Mouse (Mus musculus): Measurements from ENCODE around the gene Oaz1.

Oaz1 gene

DNA sequence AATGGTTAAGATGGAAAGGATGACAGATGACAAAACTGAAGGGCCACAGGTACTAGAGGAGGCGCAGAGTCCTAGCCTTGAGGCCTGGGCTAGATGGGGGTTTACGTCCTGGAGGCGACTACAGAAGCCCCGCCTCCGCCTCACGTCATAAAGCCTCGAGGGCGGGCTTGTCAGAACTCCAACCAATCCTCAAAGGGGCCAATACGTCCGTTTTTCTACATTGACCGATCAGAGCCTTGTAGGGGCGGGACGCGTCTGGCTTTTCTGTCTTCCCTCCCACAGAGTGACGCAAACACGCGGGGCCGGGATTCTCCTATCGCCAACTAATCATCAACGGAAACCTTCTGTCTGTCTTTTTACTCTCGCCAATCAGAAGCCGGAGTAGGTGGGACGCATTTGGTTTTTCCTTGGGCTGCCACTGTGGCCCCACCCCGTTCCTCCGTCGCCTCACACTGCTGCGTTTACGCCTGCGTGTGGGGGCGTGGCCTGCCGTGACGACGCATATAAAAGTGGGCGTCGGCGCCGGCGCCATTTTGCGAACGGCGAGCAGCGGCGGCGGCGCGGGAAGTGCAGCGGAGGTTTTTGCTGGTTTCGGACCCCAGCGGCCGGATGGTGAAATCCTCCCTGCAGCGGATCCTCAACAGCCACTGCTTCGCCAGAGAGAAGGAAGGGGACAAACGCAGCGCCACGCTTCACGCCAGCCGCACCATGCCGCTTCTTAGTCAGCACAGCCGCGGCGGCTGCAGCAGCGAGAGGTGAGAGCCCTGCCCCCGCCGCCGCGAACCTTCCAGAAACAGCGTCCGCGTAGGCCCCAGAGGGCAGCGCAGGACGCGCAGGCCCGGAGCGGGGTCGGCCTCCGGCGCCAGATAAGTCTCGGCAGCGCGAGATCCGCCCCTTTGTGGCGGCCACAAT is at the start of gene Oaz1:
Gene Oaz1, plus strand, starts transcription at position 506 of the 912 bp plus-strand sequence.
- peak; percentile 99 for DNase-seq (ENCODE audit: low read depth)

DNA sequence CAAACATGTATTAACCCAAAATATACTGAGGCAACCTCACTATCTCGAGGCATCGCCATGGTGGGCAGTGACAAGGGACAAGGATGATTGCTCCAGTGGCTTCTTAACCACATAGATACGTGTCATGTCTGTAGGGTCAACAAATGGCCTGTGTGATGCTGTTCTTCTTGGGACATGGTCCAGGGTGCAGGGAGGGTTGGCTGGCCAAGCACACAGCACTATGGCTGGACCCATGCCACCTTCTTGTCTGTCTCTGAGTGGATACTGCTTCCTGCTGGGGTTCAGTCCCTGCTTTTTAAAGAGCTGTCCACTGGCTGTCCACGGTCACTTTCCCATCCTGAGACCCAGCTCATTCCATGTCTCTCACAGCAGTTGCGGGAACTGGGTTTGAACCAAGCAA is 49.3 kb upstream of the Oaz1 start:
- DNase-seq (ENCODE audit: low read depth): no peak

DNA sequence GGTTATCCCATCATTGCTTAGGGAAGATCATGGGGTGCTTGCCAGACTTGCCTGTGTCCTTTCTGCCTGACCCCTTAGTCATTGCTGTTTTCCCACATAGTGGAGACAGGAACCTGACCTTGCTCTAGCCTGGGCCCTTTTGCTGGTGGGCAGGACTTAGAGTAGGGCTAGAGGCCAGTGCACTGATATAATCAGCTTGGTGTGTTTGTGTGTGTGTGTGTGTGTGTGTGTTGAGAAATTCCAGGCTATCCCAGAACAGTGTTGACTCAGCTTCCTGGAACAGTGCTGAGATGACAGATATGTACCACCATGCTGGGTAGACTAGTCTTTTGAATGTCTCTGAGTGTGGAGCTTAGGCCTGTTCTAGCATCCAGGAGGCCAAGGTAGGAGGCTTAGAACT is 46.9 kb upstream of the Oaz1 start:
- no peak for DNase-seq (ENCODE audit: low read depth)

DNA sequence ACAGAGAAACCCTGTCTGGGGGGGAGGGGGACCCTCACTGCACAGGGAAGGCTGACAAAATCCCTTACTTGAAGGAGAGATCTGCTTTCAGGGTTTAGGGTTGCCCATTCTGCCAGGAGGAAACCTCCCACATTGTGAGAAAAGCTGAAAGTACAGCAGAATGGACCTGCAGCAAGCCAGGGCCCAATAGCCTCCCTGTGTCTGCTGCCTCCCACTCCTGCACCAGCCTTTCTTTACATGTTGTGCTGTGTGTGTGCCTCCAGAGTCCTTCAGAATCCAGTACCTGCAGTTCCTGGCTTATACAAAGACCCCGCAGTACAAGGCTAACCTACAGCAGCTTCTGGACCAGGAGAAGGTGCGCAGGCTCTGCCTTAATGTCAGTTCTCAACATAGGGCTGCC is 42.2 kb upstream of the Oaz1 start:
- no peak for DNase-seq (ENCODE audit: low read depth)

DNA sequence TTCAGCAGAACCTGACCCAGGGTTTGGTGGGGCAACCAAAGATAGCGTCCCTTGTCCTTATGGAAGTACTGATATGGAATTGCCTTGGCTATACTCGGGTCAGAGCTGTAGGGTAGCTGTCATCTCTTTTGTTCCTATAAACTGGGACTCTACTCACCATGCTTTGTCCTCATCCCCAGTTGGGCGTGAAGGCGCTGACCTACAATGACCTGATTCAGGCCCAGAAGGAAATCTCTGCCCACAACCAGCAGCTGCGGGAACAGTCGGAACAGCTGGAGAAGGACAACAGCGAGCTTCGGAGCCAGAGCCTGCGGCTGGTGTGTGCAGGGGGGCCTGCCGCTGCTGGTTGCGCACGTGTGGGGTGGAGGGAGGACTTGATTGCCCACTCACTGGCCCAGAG is 41.6 kb upstream of the Oaz1 start:
- no peak for DNase-seq (ENCODE audit: low read depth)

DNA sequence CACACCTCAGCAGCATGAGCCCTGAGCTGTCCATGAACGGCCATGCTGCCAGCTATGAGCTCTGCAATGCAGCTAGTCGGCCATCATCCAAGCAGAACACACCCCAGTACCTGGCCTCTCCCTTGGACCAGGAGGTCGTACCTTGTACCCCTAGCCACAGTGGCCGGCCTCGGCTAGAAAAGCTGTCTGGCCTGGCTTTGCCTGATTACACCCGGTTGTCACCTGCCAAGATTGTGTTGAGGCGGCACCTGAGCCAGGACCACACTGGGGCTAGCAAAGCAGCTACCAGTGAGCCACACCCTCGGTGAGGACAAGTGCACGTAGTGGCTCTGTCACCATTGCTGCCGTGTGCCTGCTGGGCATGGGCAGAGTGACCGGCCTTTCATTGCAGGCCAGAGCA is 40.5 kb upstream of the Oaz1 start:
- DNase-seq (ENCODE audit: low read depth): no peak

DNA sequence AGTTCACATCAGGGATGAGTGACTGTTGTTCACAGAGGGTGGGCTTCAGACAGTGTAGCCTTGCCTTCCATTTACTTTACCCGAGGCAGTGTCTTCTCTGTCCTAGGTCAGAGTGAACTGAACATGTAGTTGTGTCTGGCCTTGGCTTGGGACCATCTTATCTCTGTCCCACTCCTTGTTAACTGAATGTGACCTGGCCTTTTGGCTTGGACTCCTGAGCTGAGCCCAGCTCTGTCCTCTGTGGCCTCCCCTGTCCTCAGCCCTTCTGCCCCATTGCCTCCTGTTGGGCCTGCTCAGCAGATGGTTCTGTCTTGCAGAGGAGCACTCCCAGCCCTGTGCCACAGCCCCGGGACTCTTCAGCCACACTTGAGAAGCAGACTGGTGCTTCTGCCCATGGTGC is 38.9 kb upstream of the Oaz1 start:
- DNase-seq (ENCODE audit: low read depth): no peak

DNA sequence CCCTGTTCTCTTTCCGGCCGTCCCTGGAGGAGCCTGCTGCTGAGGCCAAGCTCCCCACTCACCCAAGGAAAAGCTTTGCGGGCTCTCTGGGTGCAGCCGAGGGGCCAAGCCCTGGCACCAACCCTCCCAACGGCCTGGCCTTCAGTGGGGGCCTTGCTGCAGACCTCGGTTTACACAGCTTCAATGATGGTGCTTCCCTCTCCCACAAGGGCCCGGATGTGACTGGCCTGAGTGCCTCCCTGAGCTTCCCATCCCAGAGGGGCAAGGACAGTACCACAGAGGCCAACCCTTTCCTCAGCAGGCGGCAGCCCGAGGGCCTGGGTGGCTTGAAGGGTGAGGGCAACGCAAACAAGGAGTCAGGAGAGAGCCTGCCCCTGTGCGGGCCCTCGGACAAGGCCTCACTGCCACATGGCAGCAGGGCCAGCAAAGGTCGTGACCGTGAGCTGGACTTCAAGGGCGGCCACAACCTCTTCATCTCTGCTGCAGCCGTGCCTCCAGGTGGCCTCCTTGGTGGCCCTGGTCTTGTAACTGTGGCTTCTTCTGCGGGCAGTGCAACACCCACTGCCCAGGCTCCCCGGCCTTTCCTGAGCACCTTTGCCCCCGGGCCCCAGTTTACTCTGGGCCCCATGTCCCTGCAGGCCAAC is 35.6 kb upstream of the Oaz1 start:
- no peak for DNase-seq (ENCODE audit: low read depth)

DNA sequence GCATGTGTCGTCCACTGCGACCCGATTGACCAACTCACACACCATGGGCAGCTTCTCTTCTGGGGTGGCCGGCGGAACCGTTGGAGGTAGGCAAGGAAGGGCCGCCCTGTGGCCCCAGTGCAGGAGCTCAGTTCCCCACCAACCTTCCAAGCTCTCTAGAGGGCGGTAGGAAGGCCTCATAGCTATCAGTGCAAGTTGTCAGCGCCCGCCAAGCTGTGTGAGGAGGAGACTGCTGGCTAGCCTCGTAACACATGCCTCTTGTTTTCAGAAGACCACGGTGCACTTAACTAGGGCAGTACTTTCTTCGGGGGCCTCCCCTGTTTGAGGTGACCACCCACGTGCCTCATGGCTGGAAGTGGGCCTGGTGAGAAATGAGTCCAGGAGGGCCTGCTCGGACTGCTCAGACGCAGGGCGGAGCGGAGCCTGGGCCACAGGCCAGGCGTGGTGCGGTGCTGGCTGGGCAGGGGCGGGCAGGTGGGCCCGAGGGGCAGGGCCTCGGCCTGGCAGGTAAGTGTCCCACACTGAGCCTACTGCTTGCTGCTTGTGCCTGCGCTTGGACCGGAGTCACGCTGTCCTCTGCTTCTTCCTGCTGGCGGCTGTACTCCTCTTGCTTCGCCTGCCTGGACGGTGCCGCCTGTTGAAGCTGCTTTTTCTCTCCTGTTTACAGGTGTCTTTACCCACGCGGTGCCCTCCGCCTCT is 34.8 kb upstream of the Oaz1 start:
- no peak for DNase-seq (ENCODE audit: low read depth)

DNA sequence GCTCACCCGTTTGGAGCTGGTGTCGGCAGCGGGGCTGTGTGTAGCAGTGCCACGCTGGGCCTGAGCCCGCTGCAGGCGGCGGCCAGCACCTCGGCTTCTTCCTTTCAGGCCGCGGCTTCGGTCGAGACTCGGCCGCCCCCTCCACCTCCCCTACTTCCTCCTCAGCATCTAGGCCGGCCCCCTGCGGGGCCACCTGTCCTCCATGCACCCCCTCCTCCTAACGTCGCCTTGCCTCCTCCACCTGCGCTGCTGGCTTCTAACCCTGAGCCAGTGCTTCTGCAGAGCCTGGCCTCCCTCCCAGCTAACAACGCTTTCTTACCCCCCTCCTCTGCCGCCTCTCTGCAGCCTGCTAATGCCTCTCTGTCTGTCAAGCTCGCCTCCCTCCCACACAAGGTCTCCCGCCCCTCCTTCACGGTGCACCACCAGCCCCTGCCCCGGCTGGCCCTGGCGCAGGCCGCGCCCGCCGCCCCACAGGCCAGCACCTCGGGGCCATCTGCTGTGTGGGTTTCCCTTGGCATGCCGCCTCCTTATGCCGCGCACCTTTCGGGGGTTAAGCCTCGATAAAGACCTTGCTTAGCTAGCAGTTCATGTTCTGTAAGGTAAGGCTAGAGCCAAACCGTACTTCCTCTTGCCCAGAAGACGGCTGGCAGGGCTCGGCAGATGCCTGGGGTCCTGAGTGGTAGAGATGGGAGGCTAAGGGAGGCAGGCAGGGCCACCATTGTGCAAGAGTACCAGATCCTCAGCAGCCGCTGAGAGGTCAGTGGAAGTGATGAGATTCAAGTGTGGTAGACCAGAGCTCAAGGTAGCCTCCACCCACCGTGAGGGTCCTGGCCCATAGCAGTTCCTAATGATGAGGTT is 34.1 kb upstream of the Oaz1 start:
- peak; percentile 43 for DNase-seq (ENCODE audit: low read depth)

DNA sequence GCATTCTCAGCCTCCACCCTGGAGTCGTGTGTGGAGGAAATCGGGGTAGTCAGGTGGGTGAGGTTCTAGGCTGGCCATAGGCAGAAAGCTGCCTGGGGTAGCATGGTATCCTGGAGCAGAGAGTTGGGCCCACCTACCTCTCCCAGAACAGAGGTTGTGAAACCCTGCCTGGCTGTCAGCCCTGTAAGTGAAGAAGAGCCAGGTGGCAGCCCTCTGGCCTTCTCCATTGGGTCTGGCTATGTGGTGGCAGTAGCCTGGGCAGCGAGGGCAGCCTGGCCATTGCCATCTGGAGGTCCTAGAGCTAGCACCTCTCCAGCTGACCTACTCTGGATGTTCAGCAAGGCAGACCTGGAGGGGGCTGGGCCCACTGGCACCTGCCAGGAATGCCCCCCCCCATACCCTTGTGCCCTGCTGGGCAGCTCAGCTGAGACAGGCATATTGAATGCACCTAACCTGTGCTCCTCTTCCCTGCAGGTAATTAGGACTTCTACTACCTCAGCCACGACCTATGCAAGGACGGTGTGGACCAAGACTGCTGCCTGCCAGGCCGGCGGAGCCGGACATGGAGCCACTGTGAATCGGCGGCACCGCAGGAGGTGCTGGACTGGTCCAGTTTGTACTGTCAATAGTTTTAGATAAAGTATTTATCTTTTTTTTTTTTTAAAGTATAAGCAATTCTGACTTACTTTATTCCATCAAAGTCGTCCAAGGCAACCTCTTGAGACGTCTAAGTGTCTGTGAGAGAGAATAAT is 33.2 kb upstream of the Oaz1 start:
- DNase-seq (ENCODE audit: low read depth): no peak

DNA sequence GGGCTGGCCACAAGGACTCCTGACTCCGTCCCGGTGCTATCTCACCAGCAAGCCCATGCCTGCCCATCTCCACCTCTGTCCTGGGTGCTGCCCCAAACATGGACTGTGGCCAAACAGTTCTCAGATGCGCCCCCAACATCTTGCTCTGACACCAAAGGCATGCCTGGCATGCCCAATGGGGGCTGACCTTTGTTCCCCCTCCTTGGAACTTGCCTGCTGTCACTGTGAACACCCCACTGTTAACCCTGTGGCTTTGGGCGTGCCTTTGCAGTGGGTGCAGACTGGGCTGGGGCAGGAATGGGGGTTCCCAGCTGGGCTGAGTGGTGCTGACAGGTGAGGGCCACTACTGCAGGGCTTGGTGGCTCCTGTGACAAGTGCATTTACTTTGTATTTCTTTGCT is 32.7 kb upstream of the Oaz1 start:
- no peak for DNase-seq (ENCODE audit: low read depth)

DNA sequence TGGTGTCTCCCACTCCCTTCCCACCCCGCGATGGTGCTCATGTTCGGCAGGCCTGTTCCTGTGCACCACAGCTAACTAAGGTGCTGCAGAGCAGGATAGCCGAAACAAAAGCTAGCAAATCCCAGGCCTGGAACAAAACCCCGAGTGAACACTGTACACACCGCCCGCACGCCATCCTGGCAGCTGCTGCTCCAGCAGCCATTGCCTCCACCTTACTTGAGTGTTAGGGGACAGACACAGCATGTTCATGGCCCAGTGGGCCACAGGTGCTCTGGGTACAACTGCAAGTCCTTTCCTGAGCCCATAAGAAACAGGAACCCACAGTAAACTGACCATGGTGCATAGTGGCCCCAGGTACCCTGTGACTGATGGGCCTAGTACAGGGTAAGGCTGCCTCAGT is 31.7 kb upstream of the Oaz1 start:
- no peak for DNase-seq (ENCODE audit: low read depth)

DNA sequence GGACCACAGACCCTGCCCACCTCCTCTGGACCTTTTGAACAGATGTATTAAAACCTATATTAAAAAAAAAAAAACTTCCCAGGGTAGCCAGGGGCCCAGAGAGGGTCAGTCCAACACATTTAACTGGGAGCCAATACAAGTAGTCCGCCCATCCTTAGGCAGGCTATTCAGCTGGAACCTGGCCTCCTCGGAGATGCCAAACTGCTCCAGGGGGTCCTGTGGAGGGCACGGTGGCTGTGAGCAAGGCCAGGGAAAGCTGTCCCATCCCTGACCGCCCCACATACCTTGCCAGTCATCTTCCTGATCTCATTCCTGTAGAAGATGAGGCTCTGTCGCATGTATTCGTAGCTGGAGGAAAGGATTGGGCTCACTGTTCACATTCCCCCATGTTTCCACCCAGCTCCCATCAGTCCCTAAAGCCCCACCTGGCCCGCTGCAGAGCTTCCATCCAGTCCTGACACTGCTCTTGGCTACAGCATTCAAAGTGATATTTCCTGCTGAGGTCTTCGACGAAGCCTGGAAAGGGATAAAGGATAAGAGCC is 30.1 kb upstream of the Oaz1 start:
- DNase-seq (ENCODE audit: low read depth): no peak

DNA sequence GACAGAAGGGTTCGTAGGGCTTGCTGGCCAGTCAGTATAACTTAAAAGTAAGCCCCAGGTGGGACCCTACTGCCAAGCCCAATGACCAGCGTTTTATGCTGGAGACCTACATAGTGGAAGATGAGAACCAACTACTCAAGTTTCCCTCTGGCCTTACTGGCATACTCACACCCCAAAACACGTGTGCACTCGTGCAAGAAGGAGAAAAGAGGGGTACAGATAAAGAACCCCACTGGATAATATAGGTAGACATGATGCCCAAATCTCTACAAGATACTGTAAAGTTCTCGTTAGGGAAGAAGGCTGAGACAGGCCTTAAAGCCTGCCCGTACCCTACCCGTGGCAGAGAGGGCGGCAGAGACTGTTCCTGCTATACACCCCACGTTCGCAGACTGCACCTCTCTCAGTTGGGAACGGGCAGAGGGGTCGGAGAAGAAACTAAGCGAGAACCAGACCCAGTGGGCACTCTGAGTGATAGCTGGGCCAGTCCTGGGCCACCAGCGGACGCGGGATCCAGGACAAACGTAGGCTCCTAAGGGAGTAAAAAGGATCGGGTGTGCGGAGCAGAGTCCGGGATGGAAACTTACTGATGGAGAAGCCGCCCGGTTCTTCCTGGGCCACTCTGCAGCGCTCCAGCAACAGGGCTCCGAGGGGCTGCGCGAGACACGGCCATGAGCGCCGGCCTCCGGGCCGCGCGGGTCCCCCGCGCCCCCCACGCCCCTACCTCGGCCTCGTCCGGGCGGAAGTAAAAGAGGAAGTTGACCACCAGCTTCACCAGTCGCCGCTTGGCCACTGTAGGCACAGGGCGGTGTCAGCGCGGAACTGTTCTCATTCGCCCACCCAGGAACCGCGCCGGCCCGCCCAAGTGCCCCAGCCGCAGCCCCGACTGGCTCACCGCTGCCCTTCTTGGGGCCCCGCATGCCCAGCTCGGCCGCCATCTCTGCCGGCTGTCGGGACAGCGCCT is 29.0 kb upstream of the Oaz1 start:
- DNase-seq (ENCODE audit: low read depth): peak; percentile 47

DNA sequence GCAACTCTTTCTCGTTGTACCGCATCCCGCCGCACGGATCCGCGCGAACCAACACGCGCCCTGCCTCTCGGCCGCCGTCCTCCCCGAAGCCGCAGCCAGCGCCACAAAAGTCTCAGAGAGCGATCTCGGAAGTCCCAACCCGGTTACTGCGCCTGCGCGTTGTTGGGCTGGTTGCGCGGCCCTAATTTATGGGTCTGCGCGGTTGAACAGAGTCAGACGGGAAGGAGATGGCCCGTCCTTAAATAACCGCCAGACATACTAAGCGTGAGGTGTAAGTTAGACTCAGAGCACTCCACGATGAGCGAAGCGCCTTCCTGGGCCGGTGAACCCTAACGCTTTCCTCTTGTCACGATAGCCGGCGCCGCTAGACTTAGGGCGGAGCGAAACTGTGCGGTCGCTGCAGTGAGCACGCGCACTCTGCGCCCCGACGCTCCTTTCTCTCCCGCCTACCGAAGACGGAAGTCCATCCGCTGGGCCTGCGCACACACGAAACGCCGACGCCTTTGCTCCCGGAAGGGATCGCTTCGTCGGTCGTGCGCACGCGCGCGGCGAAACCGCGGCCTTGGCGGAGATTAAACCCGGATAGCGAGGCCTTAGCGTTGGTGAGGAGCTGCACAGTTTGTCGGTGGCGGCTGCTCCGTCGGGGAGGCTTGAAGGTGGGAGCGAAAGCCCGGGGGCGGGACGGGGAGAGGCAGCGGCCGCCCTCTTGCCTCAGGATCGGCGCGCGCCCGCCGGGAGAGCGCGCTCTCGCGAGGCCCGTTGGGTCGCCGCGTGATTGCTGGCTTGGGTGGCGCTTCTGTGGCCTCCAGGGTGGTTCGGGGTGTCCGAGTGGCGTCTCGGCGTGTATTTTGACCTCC is 28.1 kb upstream of the Oaz1 start, which contains the start of the genes Sf3a2 and Plekhj1:
Gene Sf3a2, plus strand, starts transcription at position 49 of the 857 bp plus-strand sequence.
Gene Plekhj1, minus strand, starts transcription at position 477 of the 857 bp plus-strand sequence.
- DNase-seq (ENCODE audit: low read depth): peak; percentile 99

DNA sequence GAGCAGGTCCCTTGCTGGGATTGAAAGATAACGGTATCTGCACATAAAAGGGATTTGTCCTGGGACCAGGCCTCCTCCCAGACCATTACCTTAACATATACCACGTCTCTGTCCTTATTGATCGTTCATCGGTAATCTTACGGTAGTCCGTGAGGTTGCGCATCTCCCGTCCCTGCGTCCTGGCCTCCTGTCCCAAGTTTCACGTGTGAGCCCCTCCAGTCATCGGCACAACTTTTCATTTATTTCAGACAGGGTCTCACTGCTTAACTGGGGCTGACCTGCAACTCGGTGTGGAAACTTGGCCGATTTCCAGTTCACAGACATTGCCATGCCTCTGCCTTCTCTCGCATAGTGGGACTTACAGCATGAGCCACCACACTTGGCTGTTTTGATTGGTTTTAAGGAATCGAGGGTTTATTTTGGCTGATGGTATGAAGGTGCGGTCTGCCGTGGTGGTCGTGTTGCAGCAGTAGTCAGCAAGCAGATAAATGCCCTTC is 27.3 kb upstream of the Oaz1 start:
- peak; percentile 54 for DNase-seq (ENCODE audit: low read depth)

DNA sequence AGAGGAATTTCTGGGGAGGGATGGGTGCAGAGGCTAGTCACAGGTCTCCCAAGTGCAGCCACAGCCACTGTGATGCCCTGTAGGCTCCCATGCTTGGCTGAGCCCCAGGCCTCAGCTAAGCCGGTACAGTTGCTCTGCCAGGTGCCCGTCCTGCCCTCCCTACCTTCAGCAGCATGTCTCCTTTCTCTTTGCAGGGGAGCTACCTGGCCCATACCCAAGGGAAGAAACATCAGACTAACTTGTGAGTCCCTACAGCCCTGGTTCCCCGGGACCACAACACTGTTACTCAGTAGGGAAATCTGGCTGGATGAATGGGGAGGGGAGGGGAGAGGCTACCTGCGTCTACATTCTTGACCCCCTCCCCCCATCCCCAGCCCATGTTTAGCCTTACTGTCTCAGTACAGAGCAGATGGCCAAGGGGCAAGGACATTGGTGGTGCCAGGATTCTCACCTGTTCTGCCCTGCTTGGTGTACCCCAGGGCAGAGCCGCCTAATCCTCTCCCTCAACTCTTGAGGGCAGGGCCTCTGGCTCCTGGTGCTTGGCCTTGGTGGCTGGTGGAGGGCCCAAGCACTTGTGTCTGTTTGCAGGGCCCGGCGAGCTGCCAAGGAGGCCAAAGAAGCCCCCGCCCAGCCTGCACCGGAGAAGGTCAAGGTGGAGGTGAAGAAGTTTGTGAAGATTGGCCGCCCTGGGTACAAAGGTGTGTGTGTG is 24.1 kb upstream of the Oaz1 start:
- no peak for DNase-seq (ENCODE audit: low read depth)

Measured in naive thymus-derived CD4-positive, alpha-beta T cell, adult 2 months (primary cell).